Mouse (Mus musculus) small intestine, adult 2 months (tissue): ENCODE measurements at regions not wholly inside any gene's neighbourhood (a gene's known extent, or its start where the extent isn't known, plus 50 kb on each side); places are given as distances from the start of the nearest gene placed in this dataset.

Source experiments
- CTCF ChIP-seq: fragments of 200-500 bp; IDR thresholded peaks from 2 replicates; pipeline ENCODE4 v1.5.1; 2012; ENCODE audit warnings: low read depth, mild to moderate bottlenecking, control low read depth, inconsistent platforms, low read length, moderate library complexity, mixed read lengths; ENCODE audit not compliant: insufficient replicate concordance, insufficient read length; ENCODE audit errors: extremely low read depth
- POLR2A ChIP-seq: fragments of 200-500 bp; IDR thresholded peaks from 2 replicates; pipeline ENCODE4 v1.6.1; 2012; ENCODE audit warnings: low read depth, mild to moderate bottlenecking, control low read depth, inconsistent platforms, low read length, moderate library complexity

DNA sequence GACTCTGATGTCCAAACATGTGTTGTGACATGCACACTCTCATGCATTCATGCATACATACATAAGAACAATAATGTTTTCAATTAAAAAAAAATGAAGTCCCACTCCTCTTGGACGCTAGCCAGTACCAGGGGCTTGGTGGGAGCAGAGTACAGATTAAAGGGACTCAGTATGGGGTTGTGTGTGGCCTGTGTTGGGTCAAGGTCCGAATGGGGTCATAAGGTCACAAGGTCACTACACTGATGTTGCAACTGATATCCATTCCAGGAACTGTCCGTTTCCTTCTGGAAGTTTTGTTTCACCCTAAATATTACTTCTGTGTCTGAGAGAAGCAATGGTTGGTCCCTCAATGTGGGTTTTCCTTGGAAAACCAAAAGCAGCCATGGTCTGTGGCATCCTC, 152.0 kb downstream of the Gm19410 start:
- no peak for TF ChIP-seq CTCF
- TF ChIP-seq POLR2A = no peak
